Mouse (Mus musculus) midbrain, embryonic 13.5 days (tissue): Measurements from ENCODE around the gene Galk2. TPM values are rescaled to one million over a fixed set of nuclear protein-coding genes. Genes with fewer than 3 reads are reported as not detected.
A peak's percentile ranks its signal among the peaks of the same experiment; 100 is the strongest.

Experiments
- ATAC-seq: fragments of 200-750 bp; cut with Nextera tagmentation; 2 replicates; pipeline ENCODE4 v1.8.0; 2017; ENCODE audit warnings: mild to moderate bottlenecking, moderate TSS enrichment, moderate library complexity
- H3K27ac ChIP-seq: fragments of 300-500 bp; sonication (generic); 2 replicates; pipeline ENCODE4 v1.5.1; 2015; ENCODE audit warnings: inconsistent platforms, mild to moderate bottlenecking, moderate library complexity
- H3K27me3 ChIP-seq: fragments of 300-500 bp; sonication (generic); 2 replicates; pipeline ENCODE4 v1.6.1; 2015; ENCODE audit warnings: mild to moderate bottlenecking, inconsistent platforms
- H3K36me3 ChIP-seq: fragments of 300-500 bp; sonication (generic); 2 replicates; pipeline ENCODE4 v1.6.1; 2015; ENCODE audit warnings: mild to moderate bottlenecking, inconsistent platforms
- H3K4me1 ChIP-seq: fragments of 300-500 bp; sonication (generic); replicated peaks from 2 replicates; pipeline ENCODE4 v1.6.1; 2015; ENCODE audit warnings: inconsistent platforms
- H3K4me2 ChIP-seq: fragments of 300-500 bp; sonication (generic); replicated peaks from 2 replicates; pipeline ENCODE4 v1.6.1; 2015; ENCODE audit warnings: moderate library complexity, mild to moderate bottlenecking, inconsistent platforms
- H3K4me3 ChIP-seq: fragments of 300-500 bp; sonication (generic); replicated peaks from 2 replicates; pipeline ENCODE4 v1.5.1; 2015; ENCODE audit warnings: mild to moderate bottlenecking, inconsistent platforms
- H3K9ac ChIP-seq: fragments of 300-500 bp; sonication (generic); replicated peaks from 2 replicates; pipeline ENCODE4 v1.6.1; 2015; ENCODE audit warnings: mild to moderate bottlenecking, inconsistent platforms
- H3K9me3 ChIP-seq: fragments of 300-500 bp; sonication (generic); 2 replicates; pipeline ENCODE4 v1.6.1; 2016; ENCODE audit warnings: mild to moderate bottlenecking, inconsistent platforms
- WGBS: fragments of 180-500 bp; shearing (Covaris S2); methylation state at CpG from one replicate; pipeline ENCODE4 v1.1.7; 2015; 5-methylcytosine and 5-hydroxymethylcytosine counted together
- polyA plus RNA-seq: library from polyadenylated mRNA; unstranded; fragments of >200 nt; fragmentation: Nextera tagmentation; extraction: Ambion mirVana; gene quantifications from 2 replicates; pipeline ENCODE4 v1.2.1, GENCODE M21; 2015

Gene Galk2
- polyA plus RNA-seq: 28.6 and 32.8 TPM in 2 replicates

DNA sequence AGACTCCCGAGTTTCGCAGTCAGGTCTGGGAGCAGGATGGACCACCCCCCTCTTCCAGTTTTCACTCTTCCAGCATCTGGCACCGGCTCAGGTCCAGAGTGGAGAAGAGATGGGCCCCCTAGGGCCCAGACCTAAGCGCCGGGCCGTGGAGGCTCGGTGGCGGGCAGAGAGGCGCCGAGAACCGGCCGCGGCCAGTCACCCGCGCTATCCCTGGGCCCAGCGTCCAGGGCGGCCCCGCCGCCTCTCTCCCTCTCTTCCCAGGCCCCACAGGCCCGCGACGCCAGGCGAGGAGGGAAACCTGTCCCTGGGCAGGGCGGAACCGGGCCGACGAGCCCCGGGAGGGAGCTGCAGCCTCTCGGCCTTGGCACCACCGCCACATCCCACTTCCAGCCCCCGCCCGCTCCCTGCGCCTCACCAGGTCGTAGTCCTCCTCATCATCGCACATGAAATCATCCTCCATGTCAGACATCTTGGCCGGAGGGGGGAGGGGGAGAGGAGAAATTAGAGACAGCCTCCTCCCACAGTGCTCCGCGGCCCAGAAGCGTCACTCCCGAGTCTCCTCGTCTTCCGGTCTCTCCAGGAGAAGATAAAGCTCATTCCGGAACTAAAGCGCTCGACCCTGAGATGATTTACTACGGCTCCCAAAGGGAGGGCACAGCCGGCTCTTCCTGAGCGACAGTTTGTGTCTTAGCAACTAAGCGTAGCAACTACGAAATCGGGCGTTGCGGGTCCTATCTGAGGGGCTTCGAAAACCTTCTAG lies at the start of gene Galk2, which contains the start of gene Cops2:
TSS of gene Galk2 (plus strand) at position 589 of the 760 bp plus-strand sequence.
TSS of gene Cops2 (minus strand) at position 619 of the 760 bp plus-strand sequence.
- Histone ChIP-seq H3K36me3 (no peaks in the 10 kb centered on the region), H3K4me1 (peaks cover 22% of the 10 kb centered on the region), H3K4me2 (peak within 1 kb of the TSS; percentile 68), H3K27me3 (no peaks in the 10 kb centered on the region), H3K9me3 (no peaks in the 10 kb centered on the region), H3K9ac (peak within 1 kb of the TSS; percentile 100), H3K27ac (peak within 1 kb of the TSS; percentile 89), H3K4me3 (peak within 1 kb of the TSS; percentile 100)
- peak; percentile 99 for ATAC-seq
- WGBS: under 1% methylated on average over 51 of the region's 54 CpGs

DNA sequence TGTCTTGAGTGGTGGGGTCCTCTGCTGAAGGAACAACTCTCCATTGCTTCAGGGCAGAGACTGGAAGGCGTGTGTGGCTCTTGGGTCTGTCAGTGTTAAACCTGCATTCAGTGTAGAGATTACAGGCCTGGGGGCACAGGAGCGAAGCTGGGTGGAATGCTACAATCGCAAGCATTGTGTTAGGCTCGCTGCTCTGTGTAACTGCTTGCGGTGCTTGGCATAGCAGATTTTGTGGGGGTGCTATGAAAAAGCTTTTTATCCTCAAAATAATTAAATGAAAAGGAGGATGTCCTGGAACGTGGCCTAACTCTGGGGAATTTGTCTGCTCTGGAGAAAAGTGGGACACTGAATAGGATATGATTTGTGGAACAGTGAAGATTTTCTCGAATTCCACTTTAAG lies 49.4 kb upstream of the Galk2 start:
- Histone ChIP-seq H3K9me3 (0 out of 2 replicates have a peak, but pooled peaks cover 3% of the 10 kb centered on the region), H3K36me3 (no peaks in the 10 kb centered on the region), H3K27ac (no peak overlapping the region), H3K4me2 (no peak overlapping the region), H3K4me1 (no peaks in the 10 kb centered on the region), H3K27me3 (no peaks in the 10 kb centered on the region), H3K4me3 (no peak overlapping the region), H3K9ac (no peak overlapping the region)
- 77% methylated on average over 7 of the region's 7 CpGs for WGBS
- ATAC-seq: no peak

DNA sequence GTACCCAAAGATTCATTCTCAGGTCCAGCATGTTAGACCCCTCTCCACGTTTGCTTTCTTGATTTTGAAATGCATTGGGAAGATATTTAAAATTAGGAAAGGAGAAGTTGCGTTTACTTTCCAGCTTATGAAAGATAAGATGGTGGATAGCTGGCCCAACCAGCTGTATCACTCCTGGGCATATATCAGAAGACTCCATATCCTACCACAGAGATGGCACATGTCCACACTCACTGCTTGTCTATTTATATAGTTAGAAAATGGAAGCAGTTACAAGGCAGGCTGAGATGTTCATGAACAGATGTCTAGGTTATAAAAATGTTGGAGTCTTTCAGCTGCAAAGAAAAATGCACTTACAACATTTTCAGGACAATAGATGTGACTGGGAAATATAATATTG lies 47.6 kb upstream of the Galk2 start:
- no peak for ATAC-seq
- Histone ChIP-seq H3K4me1 (no peaks in the 10 kb centered on the region), H3K4me3 (no peak overlapping the region), H3K27ac (no peak overlapping the region), H3K9ac (no peak overlapping the region), H3K36me3 (no peaks in the 10 kb centered on the region), H3K4me2 (no peak overlapping the region), H3K9me3 (no peaks in the 10 kb centered on the region), H3K27me3 (no peaks in the 10 kb centered on the region)
- 86% methylated on average over 2 of the region's 2 CpGs for WGBS

DNA sequence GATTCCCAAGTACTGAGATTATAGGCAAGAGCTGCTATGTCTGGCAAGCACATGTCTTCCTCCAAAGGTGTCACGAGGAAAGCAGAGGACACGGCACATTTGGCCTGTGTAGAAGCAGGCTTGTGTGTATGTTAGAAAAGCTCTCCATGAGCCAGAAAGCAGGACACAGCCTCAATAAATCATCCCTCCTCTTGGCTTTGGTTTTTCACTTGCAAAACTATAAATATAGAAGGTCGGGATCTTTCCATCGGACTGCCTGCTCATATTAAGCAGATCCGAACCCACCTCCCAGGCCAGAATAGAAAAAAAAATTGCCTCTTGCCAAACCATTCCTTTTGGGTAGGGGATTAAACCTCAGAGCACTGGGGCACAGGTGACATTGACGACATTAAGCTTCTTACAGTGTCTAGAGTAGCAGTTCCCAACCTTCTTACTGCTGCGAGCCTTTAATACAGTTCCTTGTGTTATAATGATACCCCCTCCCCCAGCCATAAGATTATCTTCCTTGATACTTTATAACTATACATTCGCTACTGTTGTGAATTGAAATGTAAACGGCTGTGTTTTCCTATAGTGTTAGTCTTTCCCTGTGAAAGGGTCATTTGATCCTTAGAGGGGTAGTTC lies 44.8 kb upstream of the Galk2 start:
- no peak overlapping the region for H3K27ac ChIP-seq
- no peak overlapping the region for H3K4me2 ChIP-seq
- no peaks in the 10 kb centered on the region for H3K36me3 ChIP-seq
- 77% methylated on average over 9 of the region's 9 CpGs for WGBS
- no peaks in the 10 kb centered on the region for H3K27me3 ChIP-seq
- H3K9ac ChIP-seq: no peak overlapping the region
- H3K4me3 ChIP-seq: no peak overlapping the region
- no peaks in the 10 kb centered on the region for H3K9me3 ChIP-seq
- no peak for ATAC-seq
- no peaks in the 10 kb centered on the region for H3K4me1 ChIP-seq

DNA sequence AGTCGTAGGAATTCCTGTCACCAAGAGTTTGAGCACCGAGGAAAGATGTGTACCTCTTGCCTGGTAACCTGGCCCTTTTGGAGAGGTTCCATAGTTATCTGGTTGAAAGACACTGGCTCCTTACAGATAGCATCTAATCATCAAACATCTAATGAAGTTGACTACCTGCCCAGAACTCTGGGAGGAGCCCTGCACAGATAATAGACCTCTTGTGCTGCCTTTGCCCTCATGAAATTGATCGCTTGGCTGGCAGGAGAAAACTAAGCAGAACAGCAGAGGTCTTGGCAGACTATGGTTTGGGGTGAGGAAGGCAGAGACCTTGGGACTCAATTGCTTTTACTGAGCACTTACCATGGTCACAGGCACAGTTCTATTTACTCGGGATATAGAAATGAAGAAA lies 38.5 kb upstream of the Galk2 start:
- no peaks in the 10 kb centered on the region for H3K36me3 ChIP-seq
- H3K4me3 ChIP-seq: no peak overlapping the region
- H3K4me1 ChIP-seq: no peaks in the 10 kb centered on the region
- WGBS: 93% methylated on average over 4 of the region's 4 CpGs
- H3K27ac ChIP-seq: no peak overlapping the region
- no peaks in the 10 kb centered on the region for H3K9me3 ChIP-seq
- no peak overlapping the region for H3K9ac ChIP-seq
- no peak overlapping the region for H3K4me2 ChIP-seq
- no peak for ATAC-seq
- H3K27me3 ChIP-seq: no peaks in the 10 kb centered on the region

DNA sequence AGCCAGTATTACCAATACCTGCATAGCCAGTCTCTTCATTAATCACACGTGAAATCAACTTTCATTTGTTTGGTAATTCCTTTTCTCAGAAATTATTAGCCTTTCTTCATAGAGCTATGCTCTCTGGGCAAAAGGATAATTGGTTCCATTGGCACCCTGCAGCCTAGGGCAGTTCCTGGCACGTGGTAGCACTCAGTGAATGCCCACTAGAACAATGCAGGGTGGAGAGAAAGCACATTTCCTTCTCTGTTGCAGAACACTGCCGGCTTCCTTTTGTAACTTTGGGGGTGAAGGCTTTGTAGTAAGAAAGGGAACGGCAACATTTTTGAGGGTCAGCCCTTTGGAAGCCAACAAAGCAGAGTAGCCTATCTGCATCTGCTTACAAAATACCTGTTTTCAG lies 32.7 kb upstream of the Galk2 start:
- ATAC-seq: no peak
- no peaks in the 10 kb centered on the region for H3K9me3 ChIP-seq
- no peak overlapping the region for H3K27ac ChIP-seq
- H3K4me2 ChIP-seq: no peak overlapping the region
- no peak overlapping the region for H3K4me3 ChIP-seq
- H3K27me3 ChIP-seq: no peaks in the 10 kb centered on the region
- H3K4me1 ChIP-seq: no peaks in the 10 kb centered on the region
- 63% methylated on average over 4 of the region's 4 CpGs for WGBS
- H3K36me3 ChIP-seq: peaks cover 13% of the 10 kb centered on the region
- no peak overlapping the region for H3K9ac ChIP-seq

DNA sequence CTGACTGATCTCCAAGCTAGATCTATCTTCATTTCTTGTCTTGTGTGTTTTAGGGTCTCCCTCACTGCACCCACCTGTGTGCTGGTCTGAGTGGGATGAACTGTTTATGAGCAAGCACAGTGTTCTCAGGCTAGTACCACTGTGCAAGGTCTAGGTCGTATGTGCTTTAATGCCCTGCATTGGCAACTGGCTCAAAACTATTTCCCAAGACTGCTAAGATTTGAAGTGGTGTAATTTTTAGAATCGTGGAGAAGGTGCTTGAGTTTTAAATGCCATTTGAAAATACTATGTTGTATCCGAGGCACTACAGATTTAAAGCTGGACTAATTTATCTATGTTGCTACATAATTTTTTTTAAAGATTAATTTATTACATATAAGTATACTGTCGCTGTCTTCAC lies 31.0 kb upstream of the Galk2 start:
- Histone ChIP-seq H3K4me1 (no peaks in the 10 kb centered on the region), H3K4me2 (no peak overlapping the region)
- ATAC-seq: no peak

DNA sequence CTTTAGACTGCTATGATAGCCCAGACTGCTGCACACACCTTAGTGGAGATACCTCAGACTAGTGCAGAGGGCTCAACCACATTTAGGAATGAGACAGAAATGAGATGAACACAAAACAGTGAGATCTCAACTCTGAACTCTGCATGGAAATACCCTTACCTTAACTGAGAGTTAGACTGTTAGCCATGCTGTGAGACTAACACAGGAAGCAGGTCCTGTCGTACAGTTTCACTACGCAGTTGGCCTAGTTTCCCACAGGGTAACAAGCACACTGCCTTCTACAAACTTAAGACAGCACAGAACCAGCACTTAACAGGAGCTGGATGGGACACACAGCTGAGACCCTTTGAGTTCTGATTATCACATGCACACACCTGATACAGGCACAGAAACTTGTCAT lies 29.0 kb upstream of the Galk2 start:
- 95% methylated on average over 2 of the region's 2 CpGs for WGBS
- peaks cover 46% of the 10 kb centered on the region for H3K36me3 ChIP-seq
- ATAC-seq: no peak

More for the DNA sequence above, 31.0 kb upstream of the Galk2 start:
- Histone ChIP-seq H3K9me3 (no peaks in the 10 kb centered on the region), H3K4me3 (no peak overlapping the region), H3K27me3 (no peaks in the 10 kb centered on the region), H3K9ac (no peak overlapping the region), H3K27ac (no peak overlapping the region), H3K36me3 (peaks cover 28% of the 10 kb centered on the region)
- WGBS: 93% methylated on average over 4 of the region's 4 CpGs

DNA sequence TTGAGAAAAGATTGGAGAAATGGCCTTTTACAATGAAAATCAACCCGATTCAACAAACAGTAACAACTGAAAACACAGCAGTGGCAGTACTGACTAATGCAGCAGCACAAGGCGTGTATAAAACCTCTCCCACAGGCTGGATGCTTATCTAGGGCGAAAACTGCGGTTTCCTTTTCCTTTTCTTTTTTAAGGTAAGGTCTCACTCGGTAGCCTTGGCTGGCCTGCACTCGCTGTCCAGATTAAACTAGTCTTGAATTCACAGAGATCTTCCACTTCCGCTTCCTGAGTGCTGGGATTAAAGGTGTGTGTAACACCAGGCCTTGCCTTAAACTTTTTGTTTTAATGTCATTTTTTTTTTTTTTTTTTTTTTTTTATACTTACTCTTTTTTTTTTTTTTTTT lies 20.8 kb upstream of the Galk2 start:
- Histone ChIP-seq H3K36me3 (peaks cover 68% of the 10 kb centered on the region), H3K9me3 (no peaks in the 10 kb centered on the region), H3K4me3 (no peak overlapping the region), H3K27ac (no peak overlapping the region), H3K4me1 (no peaks in the 10 kb centered on the region), H3K9ac (no peak overlapping the region), H3K27me3 (no peaks in the 10 kb centered on the region), H3K4me2 (no peak overlapping the region)
- WGBS: 95% methylated on average over 7 of the region's 7 CpGs
- no peak for ATAC-seq

More for the DNA sequence above, 29.0 kb upstream of the Galk2 start:
- no peaks in the 10 kb centered on the region for H3K9me3 ChIP-seq
- no peak overlapping the region for H3K9ac ChIP-seq
- no peak overlapping the region for H3K4me3 ChIP-seq
- H3K4me2 ChIP-seq: no peak overlapping the region
- H3K4me1 ChIP-seq: no peaks in the 10 kb centered on the region
- H3K27me3 ChIP-seq: no peaks in the 10 kb centered on the region
- H3K27ac ChIP-seq: no peak overlapping the region

DNA sequence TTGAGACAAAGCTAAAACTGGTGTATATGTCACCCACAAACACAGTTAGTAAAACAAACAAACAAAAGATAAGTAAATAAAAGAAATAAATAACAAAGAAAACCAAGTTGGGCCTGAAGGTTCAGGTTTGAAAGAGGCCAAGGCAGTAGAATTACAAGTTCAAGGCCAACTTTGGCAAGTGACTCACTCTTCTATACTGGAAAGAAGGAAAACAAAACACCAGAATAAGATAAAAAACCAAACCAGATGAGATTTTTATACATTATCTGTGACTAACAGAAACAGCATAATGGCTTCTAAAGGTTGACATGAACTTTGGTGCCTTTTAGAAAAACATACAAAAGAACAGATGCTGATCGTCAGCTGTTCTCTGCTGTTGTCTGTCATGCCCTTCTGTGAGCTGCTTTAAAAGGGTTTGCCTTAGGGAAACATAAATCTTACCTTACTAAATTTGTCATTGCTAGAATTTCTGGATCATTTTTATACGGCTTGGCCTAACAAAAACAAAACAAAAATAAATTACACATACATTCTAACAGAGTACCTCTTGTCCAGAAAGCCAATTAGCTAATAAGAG lies 20.1 kb upstream of the Galk2 start:
- peaks cover 66% of the 10 kb centered on the region for H3K36me3 ChIP-seq
- no peak for ATAC-seq
- H3K4me2 ChIP-seq: no peak overlapping the region
- no peaks in the 10 kb centered on the region for H3K27me3 ChIP-seq
- no peak overlapping the region for H3K4me3 ChIP-seq
- H3K4me1 ChIP-seq: no peaks in the 10 kb centered on the region
- WGBS: 79% methylated on average over 2 of the region's 2 CpGs
- H3K27ac ChIP-seq: no peak overlapping the region
- H3K9ac ChIP-seq: no peak overlapping the region
- no peaks in the 10 kb centered on the region for H3K9me3 ChIP-seq

DNA sequence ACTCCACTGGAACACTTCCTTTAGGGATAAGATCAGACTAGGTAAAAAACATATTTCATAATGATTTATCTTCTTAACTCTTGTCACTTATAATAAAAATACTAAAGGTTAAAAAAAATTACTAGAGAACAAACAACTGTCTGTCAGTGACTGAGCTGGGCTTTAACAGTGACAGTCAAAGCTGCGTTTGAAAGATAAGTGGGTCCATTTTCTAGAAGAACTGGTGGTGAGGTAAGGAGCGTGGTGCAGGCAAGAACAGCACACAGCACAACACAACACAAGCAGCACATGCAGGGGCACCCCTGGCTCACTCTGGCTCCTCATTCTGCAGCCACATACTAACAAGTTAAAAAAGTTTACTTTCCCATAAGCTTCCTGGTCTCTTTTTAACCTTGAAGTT lies 7.7 kb upstream of the Galk2 start:
- no peak overlapping the region for H3K4me2 ChIP-seq
- H3K27me3 ChIP-seq: no peaks in the 10 kb centered on the region
- peaks cover 23% of the 10 kb centered on the region for H3K36me3 ChIP-seq
- no peak overlapping the region for H3K27ac ChIP-seq
- ATAC-seq: no peak
- no peak overlapping the region for H3K9ac ChIP-seq
- H3K9me3 ChIP-seq: no peaks in the 10 kb centered on the region
- WGBS: 88% methylated on average over 2 of the region's 2 CpGs
- H3K4me3 ChIP-seq: no peak overlapping the region
- H3K4me1 ChIP-seq: peaks cover 3% of the 10 kb centered on the region

DNA sequence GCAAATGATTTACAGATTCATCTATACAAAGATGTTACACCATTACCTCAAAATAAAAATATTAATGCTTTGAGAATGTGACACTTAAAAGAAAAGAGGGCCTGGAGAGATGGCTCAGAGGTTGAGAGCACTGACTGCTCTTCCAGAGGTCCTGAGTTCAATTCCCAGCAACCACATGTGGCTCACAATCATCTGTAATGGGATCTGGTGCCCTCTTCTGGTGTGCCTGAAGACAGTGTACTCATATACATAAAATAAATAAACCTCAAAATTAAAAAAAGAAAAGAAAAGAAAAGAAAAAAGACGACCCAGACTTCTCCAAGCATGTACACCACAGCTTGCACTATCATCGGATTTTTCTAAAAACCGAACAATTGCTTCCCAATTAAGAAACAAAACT lies 1.2 kb upstream of the Galk2 start:
- Histone ChIP-seq H3K9me3 (no peaks in the 10 kb centered on the region), H3K27ac (no peak overlapping the region), H3K4me3 (peak overlapping the region; percentile 100), H3K4me2 (peak overlapping the region; percentile 68), H3K9ac (peak overlapping the region; percentile 100), H3K27me3 (no peaks in the 10 kb centered on the region), H3K4me1 (peaks cover 22% of the 10 kb centered on the region), H3K36me3 (no peaks in the 10 kb centered on the region)
- WGBS: 48% methylated on average over 3 of the region's 3 CpGs
- no peak for ATAC-seq
